Mouse (Mus musculus): ENCODE data around the gene Igf1r. TPM values are rescaled to one million over a fixed set of nuclear protein-coding genes. Genes with fewer than 3 reads are reported as not detected.
A peak's percentile ranks its signal among the peaks of the same experiment; 100 is the strongest.
"Not testable (repeated sequence)": the region's sequence is repeated elsewhere in the genome, so short reads cannot be mapped to it uniquely, and the experiment has no call there.

Igf1r gene
- polyA plus RNA-seq, 1 experiment from 2014 or later, result 47.2 TPM

DNA sequence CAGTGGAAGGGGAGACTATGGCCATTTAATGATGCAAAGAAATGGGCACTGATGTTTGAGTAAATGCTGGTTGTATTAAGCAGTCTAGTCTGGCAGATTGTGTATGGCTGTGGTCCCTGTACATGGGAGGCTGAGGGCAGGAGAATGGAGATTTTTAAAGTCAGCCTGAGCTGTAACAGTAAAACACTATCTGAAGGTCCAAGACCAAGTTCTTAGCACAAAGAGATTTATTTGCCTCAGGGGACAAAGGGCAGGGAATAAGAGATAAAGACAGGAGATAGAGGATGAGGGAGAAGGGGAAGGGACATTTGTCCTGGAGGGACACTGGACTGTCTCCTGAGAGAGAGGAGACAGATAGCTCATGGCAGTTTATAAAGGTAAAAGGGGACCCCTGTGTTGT lies 320.9 kb downstream of the Igf1r start, which contains the start of gene Fam169b:
Gene Fam169b, plus strand, starts transcription at position 325 of the 400 bp plus-strand sequence.
- Histone ChIP-seq H3K4me1 (replicated peaks) (peaks cover 37% of the 10 kb centered on the region), H3K4me2 (no peak within 1 kb of the TSS), H3K36me3 (no peaks in the 10 kb centered on the region)

GRCm38 (mm10) chr7:68274218-68274617 lies 321.6 kb downstream of the Igf1r start:
- Histone ChIP-seq H3K36me3 (no peaks in the 10 kb centered on the region), H3K9ac (replicated peaks) (no peak overlapping the region), H3K4me1 (replicated peaks) (peaks cover 41% of the 10 kb centered on the region), H3K4me3 (replicated peaks) (no peak overlapping the region), H3K27ac (no peak overlapping the region), H3K9me3 (no peaks in the 10 kb centered on the region), H3K27me3 (peaks cover 6% of the 10 kb centered on the region; the same call in 1 of the 2 replicates), H3K4me2 (no peak overlapping the region)
- 42% methylated on average over 2 of the region's 2 CpGs for WGBS
- no peak for ATAC-seq (ENCODE audit: insufficient number of reproducible peaks, insufficient read depth, low FRiP score, low TSS enrichment, low read depth)

More for the DNA sequence above, 320.9 kb downstream of the Igf1r start, which contains the start of gene Fam169b:
- Histone ChIP-seq H3K27ac (no peak within 1 kb of the TSS), H3K9me3 (no peaks in the 10 kb centered on the region), H3K9ac (replicated peaks) (no peak within 1 kb of the TSS), H3K27me3 (peaks cover 6% of the 10 kb centered on the region; the same call in 1 of the 2 replicates), H3K4me3 (replicated peaks) (no peak within 1 kb of the TSS)
- ATAC-seq (ENCODE audit: insufficient number of reproducible peaks, insufficient read depth, low FRiP score, low TSS enrichment, low read depth), result no peak

- H3K4me1 ChIP-seq (replicated peaks), result peaks cover 47% of the 10 kb centered on the region
- no peaks in the 10 kb centered on the region for H3K9me3 ChIP-seq
- peaks cover 6% of the 10 kb centered on the region; the same call in 1 of the 2 replicates for H3K27me3 ChIP-seq
- no peaks in the 10 kb centered on the region for H3K36me3 ChIP-seq
- 64% methylated on average over 9 of the region's 9 CpGs for WGBS
- no peak overlapping the region for H3K27ac ChIP-seq
- ATAC-seq (ENCODE audit: insufficient number of reproducible peaks, insufficient read depth, low FRiP score, low TSS enrichment, low read depth), result no peak
- H3K4me2 ChIP-seq, result no peak overlapping the region
- no peak overlapping the region for H3K4me3 ChIP-seq (replicated peaks)
- H3K9ac ChIP-seq (replicated peaks), result no peak overlapping the region
These were observed 322.3 kb downstream of the Igf1r start for GRCm38 (mm10) chr7:68274951-68275350.

DNA sequence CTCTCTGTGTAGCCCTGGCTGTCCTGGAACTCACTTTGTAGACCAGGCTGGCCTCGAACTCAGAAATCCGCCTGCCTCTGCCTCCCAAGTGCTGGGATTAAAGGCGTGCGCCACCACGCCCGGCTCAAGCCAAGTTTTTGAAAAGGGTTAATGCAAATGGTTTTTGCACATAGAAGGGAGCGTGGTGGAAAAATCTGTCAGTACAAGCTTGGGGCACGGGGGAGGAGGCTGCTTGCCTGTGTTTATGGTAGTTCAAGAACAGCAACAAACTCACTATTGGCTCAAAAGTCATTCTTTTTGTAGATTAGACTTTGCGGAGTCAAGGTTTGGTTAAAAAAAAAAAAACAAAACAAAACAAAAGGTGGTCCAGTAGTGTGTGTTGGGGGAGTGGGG lies 322.8 kb downstream of the Igf1r start:
- not testable (repeated sequence) for H3K36me3 ChIP-seq; H3K27me3 ChIP-seq; ATAC-seq (ENCODE audit: insufficient number of reproducible peaks, insufficient read depth, low FRiP score, low TSS enrichment, low read depth); H3K9me3 ChIP-seq; H3K27ac ChIP-seq
- H3K4me2 ChIP-seq, result peak overlapping the region; percentile 70
- 54% methylated on average over 9 of the region's 9 CpGs for WGBS
- H3K9ac ChIP-seq (replicated peaks), result peak overlapping the region; percentile 54; the same call in 1 of the 2 replicates
- H3K4me3 ChIP-seq (replicated peaks), result peak overlapping the region; percentile 36
- peaks cover 48% of the 10 kb centered on the region for H3K4me1 ChIP-seq (replicated peaks)

DNA sequence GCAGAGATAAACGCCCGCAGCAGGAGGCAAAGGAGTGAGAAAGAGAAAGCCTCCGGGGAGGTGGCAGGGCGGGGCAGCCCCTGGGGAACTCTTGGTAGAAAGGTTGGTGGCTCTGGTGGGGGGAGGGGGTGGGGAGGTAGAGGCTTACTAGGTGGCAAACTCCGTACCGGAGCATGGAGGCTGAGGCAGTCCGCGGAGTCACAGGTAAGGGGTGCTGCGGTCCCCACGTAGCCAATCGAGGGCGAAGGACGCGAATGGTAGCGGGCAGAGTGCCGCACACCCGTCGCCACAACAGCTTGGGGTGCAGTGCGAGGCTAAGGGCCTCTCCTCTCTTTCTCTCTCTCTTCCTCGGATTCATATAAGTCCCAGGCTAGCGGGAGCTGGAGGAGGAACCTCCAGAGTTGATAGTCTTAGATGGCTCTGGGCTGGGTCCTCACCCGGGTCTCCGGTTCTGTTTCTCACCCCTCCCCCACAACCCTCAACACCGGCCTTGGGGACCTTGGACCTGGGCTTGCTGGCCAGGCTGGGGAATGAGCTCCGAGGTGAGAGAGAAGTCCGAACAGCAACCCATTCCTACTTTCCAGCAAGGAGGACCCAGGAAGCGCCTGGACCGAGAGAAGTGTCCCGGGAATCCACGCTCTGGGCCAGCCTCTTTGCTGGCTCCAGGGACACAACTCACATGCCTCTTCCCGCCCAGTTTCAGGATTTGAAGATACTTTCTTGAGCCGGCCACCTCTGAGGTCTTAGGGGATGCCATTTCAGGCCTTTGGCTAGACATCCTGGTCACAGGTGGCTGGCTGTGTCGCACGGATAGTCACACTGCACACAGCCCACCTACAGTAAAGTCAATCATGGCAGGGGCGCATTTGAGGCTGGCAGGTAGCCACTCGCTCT lies 323.5 kb downstream of the Igf1r start:
- peaks cover 6% of the 10 kb centered on the region; the same call in 1 of the 2 replicates for H3K27me3 ChIP-seq
- peak; percentile 58; the same call in 1 of the 2 replicates for ATAC-seq (ENCODE audit: insufficient number of reproducible peaks, insufficient read depth, low FRiP score, low TSS enrichment, low read depth)

GRCm38 (mm10) chr7:68277054-68277896 lies 324.6 kb downstream of the Igf1r start:
- H3K4me3 ChIP-seq (replicated peaks), result no peak overlapping the region
- WGBS, result 13% methylated on average over 11 of the region's 11 CpGs

More for the DNA sequence above, 323.5 kb downstream of the Igf1r start:
- 4% methylated on average over 36 of the region's 36 CpGs for WGBS
- Histone ChIP-seq H3K4me2 (peak overlapping the region; percentile 70), H3K36me3 (no peaks in the 10 kb centered on the region), H3K4me3 (replicated peaks) (peak overlapping the region; percentile 36), H3K9ac (replicated peaks) (peak overlapping the region; percentile 54), H3K27ac (peak overlapping the region; percentile 74), H3K9me3 (no peaks in the 10 kb centered on the region), H3K4me1 (replicated peaks) (peaks cover 43% of the 10 kb centered on the region)

GRCm38 (mm10) chr7:68277897-68278270 lies 325.3 kb downstream of the Igf1r start:
- no peak for ATAC-seq (ENCODE audit: insufficient number of reproducible peaks, insufficient read depth, low FRiP score, low TSS enrichment, low read depth)
- H3K4me1 ChIP-seq (replicated peaks), result peaks cover 43% of the 10 kb centered on the region
- H3K4me2 ChIP-seq, result no peak overlapping the region
- H3K9ac ChIP-seq (replicated peaks), result no peak overlapping the region
- peaks cover 6% of the 10 kb centered on the region; the same call in 1 of the 2 replicates for H3K27me3 ChIP-seq
- H3K9me3 ChIP-seq, result no peaks in the 10 kb centered on the region
- H3K36me3 ChIP-seq, result no peaks in the 10 kb centered on the region
- no peak overlapping the region for H3K4me3 ChIP-seq (replicated peaks)
- peak overlapping the region; percentile 79 for H3K27ac ChIP-seq
- WGBS, result 65% methylated on average over 4 of the region's 4 CpGs

More at GRCm38 (mm10) chr7:68277054-68277896, 324.6 kb downstream of the Igf1r start:
- H3K27me3 ChIP-seq, result peaks cover 6% of the 10 kb centered on the region; the same call in 1 of the 2 replicates
- H3K4me1 ChIP-seq (replicated peaks), result peaks cover 43% of the 10 kb centered on the region
- peak overlapping the region; percentile 79 for H3K27ac ChIP-seq
- H3K4me2 ChIP-seq, result no peak overlapping the region
- no peaks in the 10 kb centered on the region for H3K9me3 ChIP-seq
- H3K9ac ChIP-seq (replicated peaks), result no peak overlapping the region
- H3K36me3 ChIP-seq, result no peaks in the 10 kb centered on the region
- ATAC-seq (ENCODE audit: insufficient number of reproducible peaks, insufficient read depth, low FRiP score, low TSS enrichment, low read depth), result peak; percentile 53; the same call in 1 of the 2 replicates

DNA sequence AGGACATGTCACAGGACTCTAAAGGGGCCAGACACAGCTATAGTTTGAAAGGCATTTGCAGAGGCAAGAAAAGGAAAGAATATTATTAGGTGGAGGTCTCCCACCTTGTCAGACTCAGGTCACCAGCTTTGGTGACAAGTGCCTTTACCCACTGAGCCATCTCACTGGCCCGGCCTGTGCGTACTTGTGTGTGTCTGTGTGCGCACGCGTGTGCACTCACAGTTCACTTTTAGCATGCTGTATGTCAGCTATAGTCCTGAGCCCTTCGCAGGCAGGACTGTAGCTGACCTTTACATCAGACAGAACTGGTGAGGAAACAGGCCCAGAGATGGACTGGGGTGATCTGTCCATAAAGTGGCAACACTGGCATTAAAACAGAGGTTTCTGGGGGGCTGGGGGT lies 325.8 kb downstream of the Igf1r start:
- Histone ChIP-seq H3K9me3 (no peaks in the 10 kb centered on the region), H3K27ac (peak overlapping the region; percentile 79), H3K9ac (replicated peaks) (no peak overlapping the region), H3K36me3 (no peaks in the 10 kb centered on the region), H3K27me3 (peaks cover 6% of the 10 kb centered on the region; the same call in 1 of the 2 replicates), H3K4me1 (replicated peaks) (peaks cover 43% of the 10 kb centered on the region), H3K4me2 (no peak overlapping the region), H3K4me3 (replicated peaks) (no peak overlapping the region)
- 93% methylated on average over 6 of the region's 6 CpGs for WGBS
- no peak for ATAC-seq (ENCODE audit: insufficient number of reproducible peaks, insufficient read depth, low FRiP score, low TSS enrichment, low read depth)

GRCm38 (mm10) chr7:68278908-68279307 lies 326.3 kb downstream of the Igf1r start:
- ATAC-seq (ENCODE audit: insufficient number of reproducible peaks, insufficient read depth, low FRiP score, low TSS enrichment, low read depth), result no peak
- no peaks in the 10 kb centered on the region for H3K9me3 ChIP-seq
- H3K27ac ChIP-seq, result no peak overlapping the region
- no peak overlapping the region for H3K4me2 ChIP-seq
- H3K4me1 ChIP-seq (replicated peaks), result peaks cover 43% of the 10 kb centered on the region
- WGBS, result 67% methylated on average over 6 of the region's 6 CpGs
- H3K4me3 ChIP-seq (replicated peaks), result no peak overlapping the region
- H3K27me3 ChIP-seq, result peaks cover 6% of the 10 kb centered on the region; the same call in 1 of the 2 replicates
- no peaks in the 10 kb centered on the region for H3K36me3 ChIP-seq
- H3K9ac ChIP-seq (replicated peaks), result no peak overlapping the region

GRCm38 (mm10) chr7:68279481-68279880 lies 326.9 kb downstream of the Igf1r start:
- whole genome bisulfite sequencing, result 76% methylated on average over 7 of the region's 7 CpGs
- Histone ChIP-seq H3K9me3 (no peaks in the 10 kb centered on the region), H3K4me1 (replicated peaks) (peaks cover 45% of the 10 kb centered on the region)

More at GRCm38 (mm10) chr7:68279481-68279880, 326.9 kb downstream of the Igf1r start:
- ATAC-seq (ENCODE audit: insufficient number of reproducible peaks, insufficient read depth, low FRiP score, low TSS enrichment, low read depth), result no peak
- Histone ChIP-seq H3K27me3 (0 out of 2 replicates have a peak, but pooled peaks cover 6% of the 10 kb centered on the region), H3K36me3 (no peaks in the 10 kb centered on the region), H3K9ac (replicated peaks) (no peak overlapping the region), H3K4me3 (replicated peaks) (no peak overlapping the region), H3K4me2 (no peak overlapping the region), H3K27ac (no peak overlapping the region)
